Mouse (Mus musculus): ENCODE measurements at regions not wholly inside any gene's neighbourhood (a gene's known extent, or its start where the extent isn't known, plus 50 kb on each side); places are given as distances from the start of the nearest gene placed in this dataset.

- no peak for TF ChIP-seq CTCF (IDR thresholded peaks at IDR 0.05; ENCODE audit: extremely low read depth, insufficient read depth, insufficient read length, insufficient replicate concordance)
- TF ChIP-seq POLR2A (IDR thresholded peaks at IDR 0.05; ENCODE audit: low read depth, low read length) = no peak
These were observed 495.8 kb downstream of the Trib2 start for GRCm38 (mm10) chr12:15320697-15321449.
